17 mouse cellular contexts compared by ENCODE assay signal in the genomic region with DNA sequence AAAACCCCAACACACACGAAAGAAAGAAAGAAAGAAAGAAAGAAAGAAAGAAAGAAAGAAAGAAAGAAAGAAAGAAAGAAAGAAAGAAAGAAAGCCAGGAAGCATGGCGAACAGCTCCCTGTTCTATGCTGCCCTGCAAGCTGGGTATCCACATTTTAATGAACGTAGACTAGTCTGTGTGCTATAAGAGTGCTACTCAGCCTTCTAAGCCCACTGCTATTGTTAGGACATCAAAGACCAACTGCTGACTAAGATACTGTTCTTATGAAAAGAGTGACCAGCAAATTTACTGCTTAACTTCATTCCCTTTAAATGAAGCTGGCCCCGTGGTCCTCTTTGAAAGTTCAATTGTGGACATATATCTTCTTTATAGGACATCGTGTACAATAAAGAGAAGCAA. TPM values are rescaled to one million over a fixed set of nuclear protein-coding genes. Genes with fewer than 3 reads are reported as not detected.
"Had no signal": no experiment of that assay in that cellular context is flagged by ENCODE, and none has a peak within 500 bp of the region (broad histone marks: within the 10 kb centered on the region; RNA-seq: fewer than 3 reads in every experiment).

No protein-coding gene starts in this region.

- ATAC-seq: liver, embryonic 12.5 days; midbrain, embryonic 13.5 days; midbrain, embryonic 16.5 days had no signal

- H3K9me3 ChIP-seq: liver, embryonic 12.5 days; midbrain, embryonic 13.5 days; stomach, embryonic 15.5 days had no signal

- H3K4me2 ChIP-seq: liver, embryonic 12.5 days; lung, embryonic 14.5 days; midbrain, embryonic 11.5 days; midbrain, embryonic 13.5 days; stomach, embryonic 15.5 days had no signal

- H3K9ac ChIP-seq: liver, embryonic 12.5 days; liver, embryonic 14.5 days; lung, embryonic 14.5 days; midbrain, embryonic 13.5 days; stomach, embryonic 15.5 days had no signal

- H3K27me3 ChIP-seq: liver, embryonic 12.5 days; midbrain, embryonic 13.5 days; stomach, embryonic 15.5 days had no signal

- H3K4me3 ChIP-seq: liver, embryonic 12.5 days; midbrain, embryonic 13.5 days; myocyte; stomach, embryonic 15.5 days had no signal

- DNase-seq: lung, adult 18-20 months; lung, embryonic 14.5 days; lung, postnatal 10 days; lung, postnatal 4 days; right cerebral cortex, postnatal 14 days; thymus, adult 2 months; thymus, postnatal 25 days; thymus, postnatal 4 days had no signal

- H3K27ac ChIP-seq: liver, embryonic 12.5 days; liver, embryonic 14.5 days; midbrain, embryonic 13.5 days; stomach, embryonic 15.5 days; stomach, postnatal 0 days had no signal

- H3K4me1 ChIP-seq: liver, embryonic 12.5 days; midbrain, embryonic 13.5 days; stomach, embryonic 15.5 days had no signal

- H3K36me3 ChIP-seq: liver, embryonic 12.5 days; midbrain, embryonic 13.5 days; stomach, embryonic 15.5 days had no signal

RNA-seq across cellular contexts. Expression of gene Ism1, which starts 16.7 kb away (rescaled TPM):
- polyA plus RNA-seq: liver, embryonic 16.5 days; myocyte had no signal
